24 mouse cellular contexts compared by ENCODE assay signal in genomic region chr12:76549203-76549602, GRCm38 (mm10). TPM values are rescaled to one million over a fixed set of nuclear protein-coding genes. Genes with fewer than 3 reads are reported as not detected.
DNase-seq lines count a peak whose midpoint lies in the region; ATAC-seq and TF ChIP-seq lines count a peak whose summit lies in the region.
"Had no signal": no experiment of that assay in that cellular context is flagged by ENCODE, and none has a peak within 500 bp of the region (broad histone marks: within the 10 kb centered on the region; RNA-seq: fewer than 3 reads in every experiment).

No protein-coding gene starts in this region.

- no peak for DNase-seq in layer of hippocampus, adult 2 months (ENCODE audit: low spot score in 2 of 2)
- DNase-seq in layer of hippocampus, adult 9-10 months (ENCODE audit: low spot score) = no peak
- peak; percentile 67 for DNase-seq in ES-CJ7 (ENCODE audit: low read depth, low spot score)
- no peak for DNase-seq in c-Kit-positive CD71-positive TER-119-positive erythroid progenitor cells, embryonic 14.5 days (ENCODE audit: low spot score)
- DNase-seq in Muller cell, postnatal 12 days (ENCODE audit: inconsistent ontology term) = no peak
- DNase-seq: adrenal gland, postnatal 36 days; cerebellum, adult 11 months; cerebellum, adult 9-11 months; gastrocnemius, postnatal 36 days; kidney, adult 9 months; kidney, postnatal 36 days; left cerebral cortex, postnatal 4 days; liver; lung, postnatal 14 days; thymus, adult 18-20 months; thymus, postnatal 36 days had no signal

- no peak overlapping the region for H3K4me2 ChIP-seq in heart, embryonic 14.5 days (ENCODE audit: low read length)
- H3K4me2 ChIP-seq in heart, embryonic 11.5 days = no peak overlapping the region
- no peak overlapping the region for H3K4me2 ChIP-seq in stomach, embryonic 15.5 days
- H3K4me2 ChIP-seq: hindbrain, embryonic 13.5 days; midbrain, embryonic 11.5 days had no signal

- no peak overlapping the region; a peak in 1 of 4 replicates for H3K27ac ChIP-seq in heart, embryonic 14.5 days (replicated peaks in 1 of 2; ENCODE audit: control insufficient read depth in 1 of 2, insufficient read depth in 1 of 2, low read depth in 2 of 2, low read length in 2 of 2)
- no peak overlapping the region for H3K27ac ChIP-seq in heart, embryonic 11.5 days (ENCODE audit: low read depth, low read length)
- peak overlapping the region; percentile 56; the same call in 1 of the 2 replicates for H3K27ac ChIP-seq in layer of hippocampus, adult 2 months
- 0 out of 2 replicates have a peak overlapping the region, but pooled peaks have one; percentile 95 for H3K27ac ChIP-seq in stomach, embryonic 15.5 days
- H3K27ac ChIP-seq: forebrain, embryonic 10.5 days; hindbrain, embryonic 13.5 days; left cerebral cortex, adult 2 months had no signal

- no peak overlapping the region for H3K4me3 ChIP-seq in heart, embryonic 14.5 days (ENCODE audit: control insufficient read depth in 1 of 2, insufficient read depth in 1 of 2, low read depth in 1 of 2, low read length in 2 of 2)
- H3K4me3 ChIP-seq in heart, embryonic 11.5 days (ENCODE audit: low read depth, low read length) = no peak overlapping the region
- no peak overlapping the region for H3K4me3 ChIP-seq in layer of hippocampus, adult 2 months
- no peak overlapping the region for H3K4me3 ChIP-seq in stomach, embryonic 15.5 days (replicated peaks)
- H3K4me3 ChIP-seq: forebrain, embryonic 10.5 days; hindbrain, embryonic 13.5 days; left cerebral cortex, adult 2 months had no signal

- no peak for ATAC-seq in heart, embryonic 14.5 days (ENCODE audit: insufficient number of reproducible peaks, insufficient read depth, low FRiP score, low read depth)
- ATAC-seq in heart, embryonic 11.5 days (replicated peaks; ENCODE audit: insufficient number of reproducible peaks, low FRiP score, low TSS enrichment) = no peak
- ATAC-seq in stomach, embryonic 15.5 days (ENCODE audit: insufficient read depth, low FRiP score, low read depth) = no peak
- ATAC-seq: forebrain, embryonic 16.5 days had no signal

- no peaks in the 10 kb centered on the region for H3K27me3 ChIP-seq in heart, embryonic 14.5 days (ENCODE audit: control insufficient read depth, insufficient read depth, low read length)
- peaks cover 3% of the 10 kb centered on the region; the same call in 1 of the 2 replicates for H3K27me3 ChIP-seq in heart, embryonic 11.5 days (ENCODE audit: control insufficient read depth, insufficient read depth, low read length)
- no peaks in the 10 kb centered on the region for H3K27me3 ChIP-seq in stomach, embryonic 15.5 days (replicated peaks)

- H3K9ac ChIP-seq in heart, embryonic 14.5 days (ENCODE audit: low read length) = 0 out of 2 replicates have a peak overlapping the region, but pooled peaks have one; percentile 12
- no peak overlapping the region for H3K9ac ChIP-seq in heart, embryonic 11.5 days (ENCODE audit: low read depth, low read length)
- no peak overlapping the region for H3K9ac ChIP-seq in stomach, embryonic 15.5 days
- H3K9ac ChIP-seq: hindbrain, embryonic 13.5 days had no signal

- H3K9me3 ChIP-seq in heart, embryonic 14.5 days (ENCODE audit: control insufficient read depth, low read length) = no peaks in the 10 kb centered on the region
- no peaks in the 10 kb centered on the region for H3K9me3 ChIP-seq in heart, embryonic 11.5 days (replicated peaks; ENCODE audit: control insufficient read depth, low read length)
- no peaks in the 10 kb centered on the region for H3K9me3 ChIP-seq in stomach, embryonic 15.5 days
- H3K9me3 ChIP-seq: forebrain, embryonic 10.5 days; hindbrain, embryonic 13.5 days had no signal

- no peak for TF ChIP-seq CTCF in layer of hippocampus, adult 2 months (conservative IDR thresholded peaks at IDR 0.05)

- peaks cover 69 to 88% of the 10 kb centered on the region in 2 experiments for H3K4me1 ChIP-seq in heart, embryonic 14.5 days (ENCODE audit: control insufficient read depth in 2 of 2, insufficient read depth in 2 of 2, low read length in 2 of 2)
- H3K4me1 ChIP-seq in heart, embryonic 11.5 days (ENCODE audit: control insufficient read depth, insufficient read depth, low read length) = peaks cover 62% of the 10 kb centered on the region
- H3K4me1 ChIP-seq in stomach, embryonic 15.5 days = peaks cover 56% of the 10 kb centered on the region

- WGBS in heart, embryonic 14.5 days = 54% methylated on average over 3 of the region's 3 CpGs
- 55% methylated on average over 3 of the region's 3 CpGs for WGBS in heart, embryonic 11.5 days (ENCODE audit: insufficient replicate concordance)
- WGBS in stomach, embryonic 15.5 days = 61% methylated on average over 3 of the region's 3 CpGs

- H3K36me3 ChIP-seq in heart, embryonic 14.5 days (ENCODE audit: control insufficient read depth, insufficient read depth, low read length) = 0 out of 2 replicates have a peak, but pooled peaks cover 5% of the 10 kb centered on the region
- H3K36me3 ChIP-seq in heart, embryonic 11.5 days (ENCODE audit: control insufficient read depth, insufficient read depth, low read length) = no peaks in the 10 kb centered on the region
- H3K36me3 ChIP-seq in stomach, embryonic 15.5 days = no peaks in the 10 kb centered on the region
- H3K36me3 ChIP-seq: forebrain, embryonic 10.5 days; hindbrain, embryonic 13.5 days had no signal

RNA-seq across cellular contexts. Expression of gene Plekhg3, which starts 18.5 kb away (rescaled TPM):
- 5.9 and 7.5 TPM in 2 replicates for polyA plus RNA-seq in heart, embryonic 14.5 days (2014; fragmentation: Nextera tagmentation; extraction: Ambion mirVana)
- polyA plus RNA-seq in heart, embryonic 11.5 days (2014; fragmentation: Nextera tagmentation; extraction: Ambion mirVana) = 4.4 and 5.4 TPM in 2 replicates
- 10 to 100 TPM; 22.9 to 24.4 TPM for total RNA-seq in layer of hippocampus, adult 2 months (2021)
- polyA plus RNA-seq in stomach, embryonic 15.5 days (2015; fragmentation: Nextera tagmentation; extraction: Ambion mirVana) = 11.5 and 13.9 TPM in 2 replicates

Comparison
In these comparisons a context has a peak if more than half of its experiments do, and no peak if none do; other contexts are left out.
1. H3K27ac ChIP-seq: peak in layer of hippocampus, adult 2 months (single experiment) and stomach, embryonic 15.5 days (single experiment); none in heart, embryonic 14.5 days (0 of 2) and heart, embryonic 11.5 days (single experiment).